Mouse (Mus musculus) heart, adult 9 months (tissue): ENCODE results near the gene Map4k2.

Experiments
- DNase-seq, 2 experiments: peaks; one replicate each; pipeline ENCODE4 v3.0.0; 2022; ENCODE audit warnings: low spot score in 2 of 2

The Map4k2 gene

GRCm38 (mm10) chr19:6315573-6315972 lies 25.4 kb upstream of the Map4k2 start:
- no peak for DNase-seq

DNA sequence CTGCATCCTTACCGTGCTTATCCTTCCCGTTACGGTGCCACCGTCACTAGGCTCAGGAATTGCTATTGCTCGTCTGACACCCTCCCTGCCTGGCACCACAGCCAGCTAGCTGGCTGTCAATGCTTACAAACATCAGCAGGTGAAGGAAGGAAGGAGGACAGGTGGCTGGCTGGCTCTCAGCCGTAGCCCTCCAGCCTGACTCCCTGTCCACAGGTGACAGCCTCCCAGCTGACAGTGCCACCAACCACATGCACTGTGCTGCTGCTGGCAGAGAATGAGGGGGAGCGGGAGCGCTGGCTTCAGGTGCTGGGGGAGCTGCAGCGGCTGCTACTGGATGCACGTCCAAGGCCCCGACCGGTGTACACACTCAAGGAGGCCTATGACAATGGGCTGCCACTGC lies 22.8 kb upstream of the Map4k2 start:
- DNase-seq = no peak

DNA sequence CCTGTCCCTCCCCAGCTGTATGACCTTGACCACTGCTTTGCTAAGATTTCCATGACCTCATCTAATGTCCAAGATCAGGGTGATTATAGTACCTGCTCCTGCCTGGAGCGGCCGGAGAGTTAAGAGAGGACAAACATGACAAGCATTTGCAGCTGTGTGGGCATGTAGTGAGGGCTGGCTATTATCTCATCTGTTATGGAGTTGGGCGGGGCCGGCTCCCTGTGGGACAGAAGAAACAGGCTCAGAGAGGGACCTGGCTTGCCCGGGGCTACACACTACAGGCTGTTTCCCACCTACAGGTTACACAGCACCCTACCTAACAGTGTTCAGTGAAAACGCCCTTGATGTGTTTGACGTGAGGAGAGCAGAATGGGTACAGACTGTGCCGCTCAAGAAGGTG lies 19.6 kb upstream of the Map4k2 start:
- DNase-seq = no peak

GRCm38 (mm10) chr19:6321786-6322621 lies 18.9 kb upstream of the Map4k2 start:
- DNase-seq = peak; percentile 59 to 72

GRCm38 (mm10) chr19:6324751-6325150 lies 16.2 kb upstream of the Map4k2 start:
- no peak for DNase-seq

GRCm38 (mm10) chr19:6331178-6331577 lies 9.8 kb upstream of the Map4k2 start:
- DNase-seq = no peak

- peak in 1 of 2 experiments; percentile 62 for DNase-seq
Observed at GRCm38 (mm10) chr19:6331719-6332516, 9.0 kb upstream of the Map4k2 start.

DNA sequence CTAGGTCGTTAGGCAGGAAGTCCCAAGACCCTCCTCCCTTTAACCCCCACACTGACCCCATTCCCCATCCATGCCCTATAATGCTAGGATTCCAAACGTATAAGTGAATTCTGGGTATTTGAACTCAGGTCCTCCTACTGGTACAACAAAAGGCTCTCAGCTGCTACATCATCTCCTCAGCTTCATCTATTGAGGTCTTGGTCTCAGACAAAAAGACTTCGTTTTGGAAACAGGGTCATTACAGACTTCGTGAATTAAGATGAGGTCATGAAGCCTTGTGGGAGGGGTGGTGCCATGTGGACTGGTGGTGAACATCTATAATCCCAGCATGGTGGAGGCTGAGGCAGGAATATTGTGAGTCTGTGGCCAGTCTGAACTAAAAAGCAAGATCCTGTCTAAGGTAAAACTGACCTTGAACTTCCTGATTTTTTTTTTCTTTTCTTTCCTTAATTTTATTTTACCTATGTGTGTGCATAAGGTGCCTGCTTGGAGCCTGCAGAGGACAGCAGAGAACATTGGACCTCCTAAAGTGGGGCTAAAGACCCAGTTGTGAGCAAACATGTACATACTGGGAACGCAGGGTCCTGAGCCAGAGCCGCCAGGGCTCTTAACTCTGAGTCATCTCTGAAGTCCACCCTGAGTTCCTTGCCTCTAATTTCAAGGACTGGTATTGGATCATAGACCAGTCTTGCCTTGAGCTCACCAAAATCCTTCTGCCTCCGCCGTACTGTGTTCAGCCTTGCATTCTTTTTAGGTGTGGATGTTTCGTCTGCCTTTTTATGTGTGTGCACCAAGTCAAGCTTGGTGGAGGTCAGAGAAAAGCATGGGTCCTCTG lies 7.0 kb upstream of the Map4k2 start:
- DNase-seq = no peak

DNA sequence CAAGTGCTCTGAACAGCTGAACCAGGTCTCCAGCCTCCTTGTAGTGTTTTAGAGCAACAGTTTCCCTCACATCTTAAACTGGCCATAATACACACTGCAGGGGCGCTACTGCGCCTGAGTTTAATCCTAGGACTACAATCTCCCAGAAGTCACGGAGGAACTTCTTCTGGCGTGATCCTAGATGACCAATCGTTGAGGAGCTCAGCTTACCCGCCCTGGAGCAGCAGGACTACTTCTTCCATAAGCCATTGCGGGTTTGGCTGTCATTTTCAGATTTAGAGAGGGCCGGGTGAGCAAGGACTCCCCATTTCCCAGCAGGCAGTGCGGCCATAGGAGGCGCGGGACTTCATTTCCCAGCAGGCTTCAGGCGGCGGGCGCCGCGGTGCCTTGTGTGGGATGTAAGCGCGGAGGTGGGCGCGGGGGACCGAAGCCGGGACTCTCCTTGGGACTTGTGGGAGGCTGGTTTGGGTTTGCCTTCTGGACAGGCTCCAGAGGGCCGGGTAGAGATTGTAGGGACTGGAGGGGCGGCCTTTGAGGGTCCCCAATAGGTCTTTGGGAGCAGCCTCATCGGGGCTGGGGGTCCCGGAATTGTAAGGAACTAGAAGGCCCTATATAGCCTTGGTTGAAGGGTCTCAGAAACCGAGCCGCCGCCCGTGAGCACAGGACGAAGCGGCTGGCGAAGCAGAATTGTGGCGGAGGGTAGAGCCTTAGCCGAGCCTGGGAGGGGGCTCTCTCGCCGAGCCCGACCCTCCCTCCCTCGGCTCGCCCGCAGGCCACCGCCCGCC lies 6.1 kb upstream of the Map4k2 start, which contains the start of gene Men1:
Gene Men1 (plus strand): TSS at position 307 of the 785 bp plus-strand sequence.
- DNase-seq = peak; percentile 97 to 98

- DNase-seq = no peak
Observed at GRCm38 (mm10) chr19:6335458-6335827, 5.5 kb upstream of the Map4k2 start.

DNA sequence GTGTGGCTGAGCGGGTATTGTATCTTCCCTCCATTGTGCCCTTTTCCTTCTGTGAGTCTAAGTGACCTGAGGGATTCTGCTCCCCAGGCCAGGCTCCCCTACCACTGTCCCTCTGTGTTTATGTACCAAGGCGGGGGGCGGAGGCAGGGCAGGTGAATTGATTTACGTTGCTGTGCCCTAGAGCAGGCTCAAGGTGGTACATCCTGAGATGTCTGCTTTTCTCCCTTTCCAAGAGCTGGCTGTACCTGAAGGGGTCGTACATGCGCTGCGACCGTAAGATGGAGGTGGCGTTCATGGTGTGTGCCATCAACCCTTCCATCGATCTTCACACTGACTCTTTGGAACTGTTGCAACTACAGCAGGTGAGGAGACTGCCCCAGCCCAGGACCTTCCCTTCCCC lies 4.0 kb upstream of the Map4k2 start:
- DNase-seq = no peak

- DNase-seq = no peak
Observed at GRCm38 (mm10) chr19:6338171-6338570, 2.8 kb upstream of the Map4k2 start.

- no peak for DNase-seq
Observed at GRCm38 (mm10) chr19:6338716-6339115, 2.2 kb upstream of the Map4k2 start.

DNA sequence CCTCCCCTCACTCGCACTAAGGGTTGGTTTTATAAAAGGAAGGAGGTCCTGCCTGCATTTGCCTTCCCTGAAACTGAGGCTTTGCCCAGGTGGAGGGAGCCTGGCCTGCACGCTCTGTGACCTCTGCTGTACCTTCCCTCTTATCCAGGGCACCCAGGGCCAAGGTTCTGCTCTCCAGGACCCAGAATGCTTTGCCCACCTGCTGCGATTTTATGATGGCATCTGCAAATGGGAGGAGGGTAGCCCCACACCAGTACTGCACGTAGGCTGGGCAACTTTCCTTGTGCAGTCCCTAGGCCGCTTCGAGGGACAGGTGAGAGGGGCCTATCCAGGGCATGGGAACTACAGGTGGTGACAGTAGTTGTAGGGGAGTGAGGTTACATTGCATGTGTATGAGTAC lies 1.7 kb upstream of the Map4k2 start:
- no peak for DNase-seq

GRCm38 (mm10) chr19:6339890-6340504 lies 938 bp upstream of the Map4k2 start:
- peak; percentile 56 to 71 for DNase-seq

DNA sequence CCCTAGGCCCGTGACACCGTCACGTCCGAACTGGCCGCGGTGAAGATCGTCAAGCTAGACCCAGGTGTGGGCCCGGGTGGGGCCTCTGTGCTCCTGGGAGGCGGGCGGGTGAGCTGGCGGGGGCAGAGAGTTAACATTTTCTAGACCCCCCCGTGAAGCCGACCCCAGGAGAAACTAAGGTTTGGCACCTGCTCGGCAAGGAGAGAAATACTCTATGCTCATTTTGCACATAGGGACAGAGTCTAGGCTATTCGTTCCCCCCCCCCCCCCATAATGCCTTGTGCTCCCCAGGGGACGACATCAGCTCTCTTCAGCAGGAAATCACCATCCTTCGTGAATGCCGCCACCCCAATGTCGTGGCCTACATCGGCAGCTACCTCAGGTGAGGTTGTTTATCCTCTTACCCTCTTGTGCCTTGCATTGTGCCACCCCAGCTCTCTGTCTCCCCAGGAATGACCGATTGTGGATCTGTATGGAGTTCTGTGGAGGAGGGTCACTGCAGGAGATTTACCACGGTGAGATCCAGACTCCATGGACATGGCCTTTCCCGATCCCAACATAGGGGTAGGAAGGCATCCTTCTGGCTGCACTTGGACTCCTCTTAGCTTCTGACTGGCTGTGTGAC lies 630 bp downstream of the Map4k2 start:
- DNase-seq = no peak

- DNase-seq = no peak
Observed at GRCm38 (mm10) chr19:6342276-6342933, 1.5 kb downstream of the Map4k2 start.

DNA sequence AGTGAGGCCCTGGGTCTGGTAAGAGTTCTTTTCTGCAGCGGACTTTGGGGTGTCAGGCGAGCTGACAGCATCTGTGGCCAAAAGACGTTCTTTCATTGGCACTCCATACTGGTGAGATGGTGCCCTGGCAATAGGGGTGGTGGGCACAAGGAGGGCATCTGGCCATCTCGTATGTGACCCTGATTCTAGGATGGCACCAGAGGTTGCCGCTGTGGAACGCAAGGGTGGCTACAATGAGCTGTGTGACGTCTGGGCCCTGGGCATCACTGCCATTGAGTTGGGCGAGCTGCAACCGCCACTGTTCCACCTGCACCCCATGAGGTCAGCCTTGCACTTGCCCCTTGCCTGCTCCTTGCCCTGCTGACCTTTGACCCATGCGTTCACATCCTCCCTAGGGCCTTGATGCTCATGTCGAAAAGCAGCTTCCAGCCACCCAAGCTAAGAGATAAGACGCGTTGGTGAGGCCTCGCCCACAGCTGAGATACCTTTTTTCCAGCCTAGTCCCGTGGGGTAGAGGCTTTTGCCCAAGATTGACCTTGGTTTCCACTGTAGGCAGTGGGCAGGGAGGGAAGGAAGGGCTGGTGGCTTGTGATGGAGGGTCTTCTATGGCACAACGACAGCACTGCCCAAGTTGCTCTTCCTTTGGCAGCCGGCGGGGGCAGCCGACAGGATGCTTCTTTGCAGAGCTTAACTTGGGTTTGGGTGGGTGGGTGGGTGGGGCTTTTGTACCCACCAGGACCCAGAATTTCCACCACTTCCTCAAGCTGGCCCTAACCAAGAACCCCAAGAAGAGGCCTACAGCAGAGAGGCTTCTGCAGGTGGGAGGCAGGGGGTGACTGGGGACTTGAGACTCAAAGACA lies 2.4 kb downstream of the Map4k2 start:
- DNase-seq = no peak

DNA sequence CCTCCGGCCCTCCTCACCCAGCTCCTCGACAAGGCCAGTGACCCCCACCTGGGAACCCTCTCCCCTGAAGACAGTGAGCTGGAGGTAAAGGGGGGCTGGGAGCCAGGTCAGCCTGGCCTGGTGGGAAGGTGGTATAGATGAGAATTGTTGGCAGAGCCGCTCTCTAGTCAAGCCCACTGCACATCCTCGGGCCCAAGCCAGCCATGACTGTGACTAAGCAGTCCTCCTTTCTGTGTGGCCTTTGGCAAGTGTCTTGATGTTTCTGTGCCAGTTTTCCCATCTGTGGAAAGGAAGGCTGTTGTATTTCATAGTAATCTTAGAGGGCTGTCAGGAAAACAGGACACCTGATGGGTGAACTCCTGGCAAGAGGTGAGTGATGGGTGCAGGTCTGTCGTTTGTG lies 3.1 kb downstream of the Map4k2 start:
- DNase-seq = no peak
